In genomic region chr4:129011604-129012121, GRCm38 (mm10) we compare ENCODE assay signal across 8 mouse cellular contexts. TPM values are rescaled to one million over a fixed set of nuclear protein-coding genes. Genes with fewer than 3 reads are reported as not detected.
DNase-seq lines count a peak whose midpoint lies in the region; ATAC-seq and TF ChIP-seq lines count a peak whose summit lies in the region.

No protein-coding gene starts in this region.

- no peak for ATAC-seq in embryonic facial prominence, embryonic 14.5 days (ENCODE audit: low read depth)
- peak; percentile 77 for ATAC-seq in hindbrain, embryonic 15.5 days (ENCODE audit: low FRiP score, low read depth)
- ATAC-seq in stomach, postnatal 0 days (ENCODE audit: low FRiP score, low TSS enrichment) = peak; percentile 17; the same call in 1 of the 2 replicates

- peaks cover 10% of the 10 kb centered on the region for H3K4me1 ChIP-seq in lung, adult 2 months (ENCODE audit: control insufficient read depth, insufficient read depth, low read length)
- H3K4me1 ChIP-seq in embryonic facial prominence, embryonic 14.5 days (ENCODE audit: control insufficient read depth, insufficient read depth, low read length) = peaks cover 9% of the 10 kb centered on the region; the same call in 1 of the 2 replicates
- peaks cover 15% of the 10 kb centered on the region for H3K4me1 ChIP-seq in hindbrain, embryonic 15.5 days (replicated peaks)
- H3K4me1 ChIP-seq in stomach, postnatal 0 days (replicated peaks; ENCODE audit: control insufficient read depth, insufficient read depth) = no peaks in the 10 kb centered on the region

- no peak for TF ChIP-seq POLR2A in lung, adult 2 months (IDR thresholded peaks at IDR 0.05; ENCODE audit: borderline replicate concordance, extremely low read depth, low read depth, low read length)

- no peak overlapping the region for H3K4me3 ChIP-seq in lung, adult 2 months (replicated peaks; ENCODE audit: extremely low read depth, low read depth, low read length)
- no peak overlapping the region for H3K4me3 ChIP-seq in embryonic facial prominence, embryonic 14.5 days (ENCODE audit: low read depth, low read length)
- H3K4me3 ChIP-seq in hindbrain, embryonic 15.5 days = no peak overlapping the region
- H3K4me3 ChIP-seq in stomach, postnatal 0 days (ENCODE audit: low read depth, low read length) = no peak overlapping the region

- H3K9ac ChIP-seq in embryonic facial prominence, embryonic 14.5 days (ENCODE audit: low read depth, low read length) = no peak overlapping the region
- no peak overlapping the region for H3K9ac ChIP-seq in hindbrain, embryonic 15.5 days
- no peak overlapping the region; the same call in 1 of the 2 replicates for H3K9ac ChIP-seq in stomach, postnatal 0 days (ENCODE audit: low read length)

- H3K27ac ChIP-seq in embryonic facial prominence, embryonic 14.5 days (replicated peaks; ENCODE audit: low read depth, low read length) = peak overlapping the region; percentile 28; the same call in 1 of the 2 replicates
- H3K27ac ChIP-seq in hindbrain, embryonic 15.5 days (replicated peaks) = peak overlapping the region; percentile 58
- peak overlapping the region; percentile 18; the same call in 1 of the 2 replicates for H3K27ac ChIP-seq in stomach, postnatal 0 days (replicated peaks)

- no peak for TF ChIP-seq CTCF in lung, adult 2 months (IDR thresholded peaks at IDR 0.05; ENCODE audit: insufficient read depth, low read length)
- no peak for TF ChIP-seq CTCF in stomach, postnatal 0 days (IDR thresholded peaks at IDR 0.05; ENCODE audit: low read depth)

- no peak overlapping the region for H3K4me2 ChIP-seq in embryonic facial prominence, embryonic 14.5 days (ENCODE audit: low read depth, low read length)
- no peak overlapping the region for H3K4me2 ChIP-seq in hindbrain, embryonic 15.5 days
- H3K4me2 ChIP-seq in stomach, postnatal 0 days (replicated peaks; ENCODE audit: low read depth) = no peak overlapping the region

- H3K27me3 ChIP-seq in embryonic facial prominence, embryonic 14.5 days (replicated peaks; ENCODE audit: control insufficient read depth, insufficient read depth, low read length) = no peaks in the 10 kb centered on the region
- no peaks in the 10 kb centered on the region for H3K27me3 ChIP-seq in hindbrain, embryonic 15.5 days
- no peaks in the 10 kb centered on the region for H3K27me3 ChIP-seq in stomach, postnatal 0 days (ENCODE audit: control insufficient read depth, insufficient read depth, low read length)

- peaks cover 45% of the 10 kb centered on the region for H3K36me3 ChIP-seq in embryonic facial prominence, embryonic 14.5 days (ENCODE audit: control insufficient read depth, insufficient read depth, low read length)
- H3K36me3 ChIP-seq in hindbrain, embryonic 15.5 days = peaks cover 19% of the 10 kb centered on the region
- H3K36me3 ChIP-seq in stomach, postnatal 0 days (ENCODE audit: control insufficient read depth, insufficient read depth, low read length) = peaks cover 5% of the 10 kb centered on the region

- H3K9me3 ChIP-seq in embryonic facial prominence, embryonic 14.5 days (ENCODE audit: control insufficient read depth, low read length) = no peaks in the 10 kb centered on the region
- H3K9me3 ChIP-seq in hindbrain, embryonic 15.5 days = no peaks in the 10 kb centered on the region
- no peaks in the 10 kb centered on the region for H3K9me3 ChIP-seq in stomach, postnatal 0 days (ENCODE audit: control insufficient read depth, low read length)

- 32% methylated on average over 15 of the region's 15 CpGs for WGBS in lung, adult 2 months
- 48% methylated on average over 15 of the region's 15 CpGs for WGBS in embryonic facial prominence, embryonic 14.5 days
- 37% methylated on average over 15 of the region's 15 CpGs for WGBS in hindbrain, embryonic 15.5 days
- 38% methylated on average over 15 of the region's 15 CpGs for WGBS in stomach, postnatal 0 days

- peak; percentile 40 to 57 for DNase-seq in lung, adult 18-20 months
- no peak for DNase-seq in lung, adult 2 months
- DNase-seq in adrenal gland, postnatal 25 days = peak; percentile 61
- DNase-seq in embryonic facial prominence, embryonic 14.5 days (ENCODE audit: low spot score) = no peak
- peak; percentile 49 for DNase-seq in stomach, postnatal 0 days (ENCODE audit: low spot score)
- DNase-seq in thymus, postnatal 0 days (ENCODE audit: low spot score) = no peak
- DNase-seq in layer of hippocampus, postnatal 25 days (ENCODE audit: extremely low spot score in 1 of 2, low spot score in 1 of 2) = no peak

- no peak for TF ChIP-seq EP300 in stomach, postnatal 0 days (optimal IDR thresholded peaks at IDR 0.05)

RNA-seq across cellular contexts. Expression of gene Ak2, which starts 19.9 kb away (rescaled TPM):
- polyA plus RNA-seq in lung, adult 2 months (2012; rRNA removed) = 22.6 and 24.2 TPM in 2 replicates
- 121 and 128 TPM in 2 replicates for total RNA-seq in adrenal gland, postnatal 25 days (2021)
- polyA plus RNA-seq in embryonic facial prominence, embryonic 14.5 days (2014; fragmentation: Nextera tagmentation; extraction: Ambion mirVana) = 135 and 142 TPM in 2 replicates
- 84.8 and 93.2 TPM in 2 replicates for polyA plus RNA-seq in hindbrain, embryonic 15.5 days (2015; fragmentation: Nextera tagmentation; extraction: Ambion mirVana)
- 137 and 138 TPM in 2 replicates for polyA plus RNA-seq in stomach, postnatal 0 days (2015; fragmentation: Nextera tagmentation; extraction: Ambion mirVana)
- polyA plus RNA-seq in thymus, postnatal 0 days (2015; fragmentation: Nextera tagmentation; extraction: Ambion mirVana) = 208 and 209 TPM in 2 replicates
- total RNA-seq in layer of hippocampus, postnatal 25 days (2021) = 10 to 100 TPM; 27.7 to 30.9 TPM

RNA-seq across cellular contexts. Expression of gene Rnf19b, which starts 46.4 kb away (rescaled TPM):
- 51.1 and 70.7 TPM in 2 replicates for polyA plus RNA-seq in lung, adult 2 months (2012; rRNA removed)
- total RNA-seq in adrenal gland, postnatal 25 days (2021) = 20.5 and 29.8 TPM in 2 replicates
- polyA plus RNA-seq in embryonic facial prominence, embryonic 14.5 days (2014; fragmentation: Nextera tagmentation; extraction: Ambion mirVana) = 9.7 and 11.3 TPM in 2 replicates
- polyA plus RNA-seq in hindbrain, embryonic 15.5 days (2015; fragmentation: Nextera tagmentation; extraction: Ambion mirVana) = 32.2 and 34.6 TPM in 2 replicates
- polyA plus RNA-seq in stomach, postnatal 0 days (2015; fragmentation: Nextera tagmentation; extraction: Ambion mirVana) = 7.0 and 7.6 TPM in 2 replicates
- polyA plus RNA-seq in thymus, postnatal 0 days (2015; fragmentation: Nextera tagmentation; extraction: Ambion mirVana) = 9.4 and 11.0 TPM in 2 replicates
- total RNA-seq in layer of hippocampus, postnatal 25 days (2021) = 10 to 100 TPM; 48.1 to 49.7 TPM

RNA-seq across cellular contexts. Expression of gene Azin2, which starts 49.4 kb away (rescaled TPM):
- polyA plus RNA-seq in lung, adult 2 months (2012; rRNA removed) = 46.2 and 49.4 TPM in 2 replicates
- 36.0 and 44.8 TPM in 2 replicates for total RNA-seq in adrenal gland, postnatal 25 days (2021)
- 20.0 and 27.1 TPM in 2 replicates for polyA plus RNA-seq in embryonic facial prominence, embryonic 14.5 days (2014; fragmentation: Nextera tagmentation; extraction: Ambion mirVana)
- 17.3 and 21.9 TPM in 2 replicates for polyA plus RNA-seq in hindbrain, embryonic 15.5 days (2015; fragmentation: Nextera tagmentation; extraction: Ambion mirVana)
- 10.8 and 12.3 TPM in 2 replicates for polyA plus RNA-seq in stomach, postnatal 0 days (2015; fragmentation: Nextera tagmentation; extraction: Ambion mirVana)
- polyA plus RNA-seq in thymus, postnatal 0 days (2015; fragmentation: Nextera tagmentation; extraction: Ambion mirVana) = 7.1 and 9.2 TPM in 2 replicates
- total RNA-seq in layer of hippocampus, postnatal 25 days (2021) = 10 to 100 TPM; 40.7 to 41.8 TPM

Comparison
In these comparisons a context has a peak if more than half of its experiments do, and no peak if none do; other contexts are left out.
1. DNase-seq: peak in lung, adult 18-20 months (2 of 2), adrenal gland, postnatal 25 days (single experiment) and stomach, postnatal 0 days (single experiment); none in lung, adult 2 months (single experiment), embryonic facial prominence, embryonic 14.5 days (single experiment), thymus, postnatal 0 days (single experiment) and layer of hippocampus, postnatal 25 days (0 of 2).
2. Peak in every context shown above with its lines, with median percentiles within 50 percentile points of each other: H3K27ac ChIP-seq.